Mouse (Mus musculus) liver, adult (tissue): Measurements from ENCODE around the gene Alad.

Experiments used
- GATA4 ChIP-seq: IDR thresholded peaks from 2 replicates; pipeline ENCODE4 v1.6.1; 2014; ENCODE audit warnings: mild to moderate bottlenecking, low read length; ENCODE audit not compliant: insufficient replicate concordance

Alad gene

GRCm38 (mm10) chr4:62519849-62520233, at the start of gene Alad:
Gene Alad (minus strand): TSS chr4:62519918.
- peak; percentile 47; the same call in 1 of the 2 replicates for TF ChIP-seq GATA4

GRCm38 (mm10) chr4:62568359-62568758, 48.6 kb upstream of the Alad start:
- no peak for TF ChIP-seq GATA4

- no peak for TF ChIP-seq GATA4
Observed at GRCm38 (mm10) chr4:62567696-62568095, 48.0 kb upstream of the Alad start.

- TF ChIP-seq GATA4, result no peak
Observed at GRCm38 (mm10) chr4:62566530-62566929, 46.8 kb upstream of the Alad start.

- TF ChIP-seq GATA4, result no peak
Observed at GRCm38 (mm10) chr4:62562006-62562405, 42.3 kb upstream of the Alad start.

- TF ChIP-seq GATA4, result no peak
Observed at GRCm38 (mm10) chr4:62561630-62562001, 41.9 kb upstream of the Alad start.

- no peak for TF ChIP-seq GATA4
Observed at GRCm38 (mm10) chr4:62560963-62561629, 41.4 kb upstream of the Alad start.

- TF ChIP-seq GATA4, result no peak
Observed at GRCm38 (mm10) chr4:62559797-62560329, 40.1 kb upstream of the Alad start, which contains the start of gene Rgs3. Gene Rgs3 (plus strand): TSS chr4:62559847.

GRCm38 (mm10) chr4:62557436-62557835, 37.7 kb upstream of the Alad start:
- TF ChIP-seq GATA4, result no peak

GRCm38 (mm10) chr4:62551966-62552365, 32.2 kb upstream of the Alad start:
- TF ChIP-seq GATA4, result no peak

GRCm38 (mm10) chr4:62544801-62545200, 25.1 kb upstream of the Alad start:
- TF ChIP-seq GATA4, result no peak

GRCm38 (mm10) chr4:62543782-62544181, 24.1 kb upstream of the Alad start:
- no peak for TF ChIP-seq GATA4

- no peak for TF ChIP-seq GATA4
Observed at GRCm38 (mm10) chr4:62541802-62542201, 22.1 kb upstream of the Alad start.

- no peak for TF ChIP-seq GATA4
Observed at GRCm38 (mm10) chr4:62533729-62534128, 14.0 kb upstream of the Alad start.

- TF ChIP-seq GATA4, result no peak
Observed at GRCm38 (mm10) chr4:62527655-62528054, 7.9 kb upstream of the Alad start.

- TF ChIP-seq GATA4, result no peak
Observed at GRCm38 (mm10) chr4:62526256-62526655, 6.5 kb upstream of the Alad start.

- TF ChIP-seq GATA4, result no peak
Observed at GRCm38 (mm10) chr4:62525489-62525811, 5.7 kb upstream of the Alad start.
